Mouse (Mus musculus) frontal cortex, postnatal 14 days (tissue): ENCODE measurements around the gene Rpl38.
"Not testable (repeated sequence)": the region's sequence is repeated elsewhere in the genome, so short reads cannot be mapped to it uniquely, and the experiment has no call there.

Experiments
- DNase-seq, 2 experiments: peaks; one replicate each; pipeline ENCODE4 v3.0.0; 2022; ENCODE audit warnings: low spot score in 2 of 2

The Rpl38 gene

GRCm38 (mm10) chr11:114656994-114657644 lies 11.2 kb upstream of the Rpl38 start:
- no peak for DNase-seq

GRCm38 (mm10) chr11:114657737-114658136 lies 10.6 kb upstream of the Rpl38 start:
- peak in 1 of 2 experiments; percentile 70 for DNase-seq

GRCm38 (mm10) chr11:114662161-114662560 lies 6.2 kb upstream of the Rpl38 start:
- no peak for DNase-seq

GRCm38 (mm10) chr11:114662746-114663362 lies 5.5 kb upstream of the Rpl38 start:
- DNase-seq, result peak in 1 of 2 experiments; percentile 69

- DNase-seq, result no peak
Observed at GRCm38 (mm10) chr11:114664164-114664563, 4.2 kb upstream of the Rpl38 start.

- DNase-seq, result no peak
Observed at GRCm38 (mm10) chr11:114665463-114665862, 2.9 kb upstream of the Rpl38 start.

- no peak for DNase-seq
Observed at GRCm38 (mm10) chr11:114666786-114667185, 1.5 kb upstream of the Rpl38 start.

- no peak for DNase-seq
Observed at GRCm38 (mm10) chr11:114667236-114667931, 940 bp upstream of the Rpl38 start.

GRCm38 (mm10) chr11:114667932-114668285 lies 415 bp upstream of the Rpl38 start:
- DNase-seq, result not testable (repeated sequence)

GRCm38 (mm10) chr11:114668741-114669623 lies 658 bp downstream of the Rpl38 start:
- peak; percentile 72 to 74 for DNase-seq

GRCm38 (mm10) chr11:114669651-114670168 lies 1.4 kb downstream of the Rpl38 start:
- DNase-seq, result no peak

- no peak for DNase-seq
Observed at GRCm38 (mm10) chr11:114671147-114671546, 2.8 kb downstream of the Rpl38 start.

- DNase-seq, result no peak
Observed at GRCm38 (mm10) chr11:114672794-114673718, 4.7 kb downstream of the Rpl38 start.

GRCm38 (mm10) chr11:114673719-114674050 lies 5.4 kb downstream of the Rpl38 start:
- no peak for DNase-seq

GRCm38 (mm10) chr11:114674180-114674579 lies 5.9 kb downstream of the Rpl38 start:
- DNase-seq, result no peak

- DNase-seq, result not testable (repeated sequence)
Observed at GRCm38 (mm10) chr11:114674796-114675195, 6.5 kb downstream of the Rpl38 start.

GRCm38 (mm10) chr11:114675341-114675825 lies 7.1 kb downstream of the Rpl38 start, which contains the start of gene Ttyh2:
Ttyh2 (plus strand) TSS chr11:114675431.
- DNase-seq, result peak in 1 of 2 experiments; percentile 44

- DNase-seq, result no peak
Observed at GRCm38 (mm10) chr11:114675826-114676401, 7.6 kb downstream of the Rpl38 start.

- no peak for DNase-seq
Observed at GRCm38 (mm10) chr11:114676431-114676830, 8.1 kb downstream of the Rpl38 start.

GRCm38 (mm10) chr11:114676896-114677530 lies 8.7 kb downstream of the Rpl38 start:
- DNase-seq, result no peak
